Mouse (Mus musculus) urinary bladder, postnatal 14 days (tissue): ENCODE measurements at regions not wholly inside any gene's neighbourhood (a gene's known extent, or its start where the extent isn't known, plus 50 kb on each side); places are given as distances from the start of the nearest gene placed in this dataset.

Experiments used
- DNase-seq: peaks from one replicate; pipeline ENCODE4 v3.0.0; 2021; ENCODE audit warnings: low spot score

GRCm38 (mm10) chr2:74977828-74978227, 152.2 kb downstream of the Mtx2 start:
- no peak for DNase-seq

GRCm38 (mm10) chr2:74981856-74982255, 156.3 kb downstream of the Mtx2 start:
- DNase-seq: no peak

DNA sequence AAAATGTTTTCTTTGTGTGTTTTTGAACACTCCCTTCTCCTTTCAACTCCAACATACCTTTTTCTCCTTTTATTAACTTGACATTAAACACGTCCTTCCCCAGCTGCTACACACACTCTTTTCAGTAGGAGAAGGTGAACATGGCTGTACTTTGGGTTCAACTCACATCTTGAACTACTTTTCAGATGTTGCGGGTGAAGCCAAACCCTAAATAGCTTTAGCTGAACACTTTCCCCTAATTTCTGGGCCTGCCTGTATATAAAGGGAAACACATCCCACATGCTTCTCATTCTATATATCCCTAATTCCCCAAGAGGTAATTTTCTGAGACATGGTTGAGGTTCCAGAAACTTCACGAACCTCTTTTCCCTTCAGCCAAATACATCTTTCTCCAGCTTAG, 168.2 kb downstream of the Mtx2 start:
- no peak for DNase-seq

GRCm38 (mm10) chr2:74994998-74995397, 169.4 kb downstream of the Mtx2 start:
- DNase-seq: no peak

DNA sequence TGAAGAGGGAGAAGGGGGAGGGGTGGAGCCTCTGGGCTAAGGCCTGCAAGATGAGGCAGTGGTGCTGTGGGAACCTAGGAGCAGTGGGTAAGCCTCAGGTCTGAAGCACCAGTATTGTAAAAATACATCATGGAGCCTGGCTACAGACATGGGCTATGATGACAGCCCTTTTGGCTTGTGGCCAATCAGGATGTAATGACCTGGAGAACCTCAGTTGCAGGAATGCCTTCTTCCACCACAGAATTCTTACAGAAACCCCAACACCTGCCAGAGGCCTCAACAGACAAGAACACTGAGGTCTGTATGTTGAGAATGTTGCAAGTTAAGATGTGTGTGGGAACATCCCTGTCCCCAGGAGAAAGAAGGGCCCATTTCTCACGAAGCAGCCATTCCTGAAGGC, 172.1 kb downstream of the Mtx2 start:
- no peak for DNase-seq

DNA sequence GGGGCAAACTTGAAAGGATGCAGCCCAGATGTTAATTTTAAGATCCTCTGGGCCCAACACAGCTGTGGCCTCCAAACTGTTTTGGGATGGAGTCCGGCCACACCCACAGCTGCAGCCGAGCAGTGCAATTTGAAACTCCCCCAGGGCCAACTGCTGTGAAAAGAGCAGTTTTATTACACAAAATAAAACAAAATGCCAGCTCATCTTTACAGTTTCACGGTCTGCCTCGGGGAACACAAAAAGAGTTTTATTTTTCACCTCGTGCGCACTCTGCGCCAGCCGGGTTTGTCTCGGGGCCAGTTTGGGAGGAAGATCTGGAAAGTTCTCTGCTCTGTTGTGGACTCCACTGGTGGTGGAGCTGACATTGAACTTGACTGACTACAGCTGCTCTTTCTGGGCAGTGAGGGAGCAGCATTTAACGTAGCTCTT, 174.8 kb downstream of the Mtx2 start:
- peak; percentile 43 for DNase-seq

DNA sequence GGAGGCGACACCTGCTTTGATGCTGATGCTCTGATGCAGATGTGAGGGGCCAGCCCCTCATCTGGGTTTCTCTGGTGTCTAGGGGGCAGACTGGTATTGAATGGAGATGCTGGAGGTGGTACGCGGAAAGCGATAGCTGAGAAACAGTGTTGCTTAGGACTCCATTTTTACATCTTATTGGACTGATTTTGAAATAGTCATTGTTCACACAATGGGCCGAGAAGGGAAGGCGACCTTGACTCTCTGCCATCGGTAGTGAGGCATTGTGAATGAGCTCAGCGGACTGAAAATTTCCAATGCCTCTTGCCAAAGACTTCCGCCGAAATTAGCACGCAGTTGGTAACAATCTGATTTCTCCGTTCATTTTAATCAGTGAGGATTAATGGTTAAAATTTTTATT, 177.0 kb downstream of the Mtx2 start:
- DNase-seq: no peak

DNA sequence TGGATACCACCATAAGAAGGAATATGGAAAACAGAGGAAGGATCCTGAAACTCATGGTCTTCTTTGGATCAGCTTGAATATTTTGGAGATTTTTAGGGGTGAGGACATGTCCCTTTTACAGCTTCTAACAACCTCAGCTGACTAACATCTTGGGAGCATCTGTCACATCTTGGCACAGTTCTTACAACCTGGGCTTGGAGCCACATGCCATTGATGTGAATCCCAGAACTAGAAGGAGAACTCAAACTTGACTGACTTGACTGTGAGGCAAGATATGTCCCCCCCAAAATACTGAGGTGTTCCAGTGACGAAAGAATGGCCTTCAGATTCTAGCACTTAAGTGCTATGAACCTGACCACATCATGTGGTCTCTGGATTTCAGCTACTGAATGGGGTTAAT, 182.5 kb downstream of the Mtx2 start:
- DNase-seq: no peak

DNA sequence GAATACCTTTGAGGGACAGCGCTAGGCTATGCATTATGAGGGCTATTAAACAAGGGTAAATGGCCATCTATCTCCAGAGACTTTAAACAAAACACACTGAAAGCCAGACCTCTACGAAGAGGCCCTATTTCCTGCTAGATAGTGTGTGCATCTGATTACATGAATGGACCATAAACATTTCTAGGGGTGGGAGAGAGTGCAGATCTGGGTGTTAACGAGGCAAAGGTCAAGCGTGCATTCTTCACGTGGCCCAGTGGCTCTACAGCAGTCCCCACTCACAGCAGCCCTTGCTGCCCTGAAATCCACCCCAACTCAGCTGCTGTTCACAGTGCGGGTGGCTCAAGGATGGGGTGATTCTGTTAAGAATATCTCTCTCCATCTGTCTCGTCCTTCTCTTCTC, 185.0 kb downstream of the Mtx2 start:
- DNase-seq: no peak

- no peak for DNase-seq
These were observed 186.4 kb downstream of the Mtx2 start for GRCm38 (mm10) chr2:75012046-75012445.

GRCm38 (mm10) chr2:75014994-75015728, 189.6 kb downstream of the Mtx2 start:
- no peak for DNase-seq

DNA sequence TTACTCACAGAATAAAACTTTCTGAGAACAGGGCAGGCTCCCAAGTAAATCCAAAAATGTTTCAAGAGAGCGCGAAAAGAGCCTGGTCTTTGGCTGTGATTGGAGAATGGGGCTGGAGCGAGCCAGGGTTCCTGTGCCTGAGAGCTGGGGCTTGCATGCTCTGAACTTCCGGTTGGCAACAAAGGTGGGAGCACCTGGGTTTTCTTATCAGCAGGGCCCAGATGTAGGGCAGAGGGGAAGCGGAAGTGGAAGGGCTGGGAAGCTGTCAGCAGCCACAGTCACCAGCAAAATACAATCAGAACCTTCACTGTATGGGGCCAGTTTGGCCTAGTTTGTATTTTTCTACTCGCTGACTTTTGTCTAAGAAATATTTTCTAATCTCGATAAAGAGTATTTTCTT, 193.9 kb downstream of the Mtx2 start:
- DNase-seq: no peak

DNA sequence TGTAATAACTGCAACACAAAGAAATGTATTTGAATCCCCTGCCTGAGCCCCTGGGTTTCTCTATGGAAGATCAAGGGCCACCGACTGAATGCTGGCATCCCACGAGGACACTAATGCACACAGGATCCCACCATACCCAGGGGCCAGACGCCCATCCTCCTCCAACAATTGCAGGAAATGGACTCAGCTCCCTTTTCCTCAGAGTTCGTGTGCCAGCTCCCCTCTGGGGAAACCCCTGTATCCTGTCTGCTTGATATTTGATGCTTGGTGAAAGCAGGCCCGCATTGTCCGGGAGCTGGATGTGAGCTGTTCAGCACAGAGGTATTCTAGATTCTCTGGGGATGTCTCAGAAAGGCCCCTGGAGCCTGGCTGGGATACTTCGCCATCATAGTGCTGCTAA, 196.0 kb downstream of the Mtx2 start:
- DNase-seq: no peak

DNA sequence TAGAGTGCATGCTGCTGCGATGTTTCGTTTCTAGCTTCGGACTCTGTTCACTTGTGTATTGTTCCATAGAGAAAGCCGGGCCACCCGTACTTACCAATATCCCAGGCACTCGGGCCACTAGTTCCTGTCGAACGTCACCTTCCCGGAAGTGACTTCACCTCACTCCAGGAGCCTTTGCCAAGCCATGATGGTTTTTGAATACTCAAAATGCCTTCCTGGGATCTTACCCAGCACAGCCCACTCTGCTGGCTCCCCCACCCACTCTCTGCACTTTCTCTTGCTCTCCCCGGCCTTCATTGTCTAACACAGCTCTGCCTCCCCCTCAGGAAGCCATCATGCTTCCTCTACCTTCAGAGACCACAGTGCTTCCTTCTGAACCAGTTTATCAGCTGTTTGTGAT, 202.5 kb downstream of the Mtx2 start:
- DNase-seq: no peak

DNA sequence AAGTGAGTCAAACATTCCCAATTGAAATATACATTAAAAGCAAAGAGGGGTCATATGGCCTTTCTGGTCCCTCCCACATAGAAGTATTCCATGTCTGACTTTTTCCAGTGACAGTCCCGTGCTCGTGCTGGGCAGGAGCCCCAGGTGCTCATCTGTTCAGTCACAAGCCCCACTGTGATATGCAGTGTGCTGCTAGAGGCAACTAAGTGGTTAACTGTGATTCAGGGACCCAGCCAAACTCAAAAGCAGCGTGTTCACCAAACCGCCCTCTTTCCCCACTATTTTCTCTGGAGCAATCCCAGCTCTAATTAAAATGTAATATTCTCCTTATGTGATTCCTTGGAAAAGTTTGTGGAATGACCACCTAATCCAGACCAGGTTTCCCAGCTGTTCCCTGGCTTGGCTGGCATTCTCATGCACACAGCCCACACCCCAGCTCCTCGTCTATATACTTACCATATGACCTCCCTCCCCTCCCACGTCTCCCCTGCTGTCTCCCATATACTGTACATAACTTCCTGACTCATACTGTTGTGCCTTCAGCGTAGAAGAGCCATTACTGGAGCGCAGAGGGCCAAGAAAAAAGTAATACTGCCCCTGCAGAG, 203.6 kb downstream of the Mtx2 start:
- DNase-seq: no peak

- no peak for DNase-seq
These were observed 209.1 kb downstream of the Mtx2 start for GRCm38 (mm10) chr2:75034708-75035107.

DNA sequence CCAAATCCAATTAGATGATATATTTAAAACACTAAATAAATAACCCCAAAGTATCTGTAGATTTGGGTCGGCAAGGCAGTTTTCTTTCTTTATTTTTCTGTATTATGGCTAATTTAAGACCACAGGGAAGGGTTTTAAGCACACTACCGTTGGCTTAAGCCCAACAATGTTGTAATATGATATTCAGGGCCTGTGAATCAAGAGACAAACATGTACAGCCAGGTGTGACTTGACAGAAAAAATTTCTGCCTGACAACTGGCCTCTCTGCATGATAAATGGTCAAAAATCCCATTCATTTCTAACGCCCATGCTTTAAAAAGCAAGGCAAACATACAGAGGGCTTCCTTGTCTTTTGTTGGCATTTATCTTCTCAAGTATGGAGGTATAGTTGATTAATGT, 213.5 kb downstream of the Mtx2 start:
- DNase-seq: no peak

DNA sequence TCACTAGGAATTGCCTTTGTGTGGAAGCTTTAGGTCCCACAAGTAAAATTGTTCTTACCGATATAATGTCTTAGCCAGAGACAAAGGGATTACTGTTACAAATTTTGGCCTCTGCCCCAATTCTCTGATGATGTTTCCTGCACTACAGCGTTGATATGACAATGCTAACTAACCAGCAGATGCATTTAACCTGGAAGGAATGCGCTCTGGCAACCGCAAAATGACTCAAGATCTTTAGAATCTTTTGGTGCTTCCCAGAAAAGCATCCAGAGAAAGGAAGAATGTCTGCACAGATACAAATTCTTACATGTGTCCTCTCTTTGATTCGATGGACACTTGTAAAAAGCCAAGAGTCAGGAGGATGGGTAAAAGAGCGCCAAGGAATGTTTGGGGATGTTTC, 221.3 kb downstream of the Mtx2 start:
- no peak for DNase-seq

DNA sequence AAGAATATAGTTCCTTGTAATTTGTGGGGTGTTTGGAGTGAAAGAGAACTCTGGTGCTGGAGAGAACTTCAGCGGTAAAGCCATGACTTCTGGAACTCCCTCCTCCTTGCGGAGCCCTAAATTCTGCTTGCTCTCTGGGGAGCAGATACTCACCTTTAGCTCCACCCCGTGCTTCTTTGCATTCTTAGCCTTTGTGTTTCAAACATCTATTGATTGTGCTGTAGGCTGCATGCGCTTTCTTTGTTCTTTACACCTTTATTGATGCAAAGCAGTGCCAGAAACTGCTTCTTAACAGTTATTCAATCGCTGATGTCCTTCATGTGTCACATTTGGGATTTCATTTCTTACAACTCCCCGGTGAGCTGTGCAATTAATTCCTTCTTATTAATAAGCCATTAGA, 222.5 kb downstream of the Mtx2 start:
- DNase-seq: no peak

DNA sequence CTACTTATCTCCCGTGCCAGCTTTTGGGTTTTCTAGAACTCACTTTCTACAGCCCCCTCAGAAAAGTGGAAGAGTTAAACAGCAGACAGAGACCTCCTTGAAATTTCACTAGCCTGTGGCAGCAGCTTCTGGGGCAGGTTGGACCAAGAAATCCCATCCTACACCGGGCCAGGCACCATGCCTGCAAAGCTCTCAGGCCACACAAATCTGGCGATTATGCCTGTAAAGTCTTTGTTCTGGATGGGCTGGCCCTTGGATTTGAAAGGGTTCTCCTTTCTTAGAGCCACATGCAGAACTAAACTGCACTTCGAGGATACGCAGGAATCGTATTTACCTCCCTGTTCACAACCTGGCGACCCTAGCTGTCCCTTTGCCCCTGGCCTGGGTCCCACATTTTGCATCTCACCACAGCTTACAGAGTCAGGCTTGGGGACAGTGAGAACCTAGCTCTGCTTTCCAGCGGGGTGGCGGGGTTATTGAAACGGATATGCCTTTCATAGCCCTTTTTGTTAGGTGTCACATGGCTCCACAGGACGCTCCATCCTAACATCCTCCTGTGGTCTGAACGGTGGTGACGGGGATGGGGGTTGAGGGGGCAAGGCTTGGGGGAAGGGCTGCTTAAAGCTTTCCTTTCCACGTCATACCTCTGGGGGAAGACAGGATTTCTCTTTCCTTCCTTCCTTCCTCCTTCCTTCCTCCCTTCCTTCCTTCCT, 229.0 kb downstream of the Mtx2 start:
- DNase-seq: peak; percentile 12

- peak; percentile 53 for DNase-seq
These were observed 229.6 kb downstream of the Mtx2 start for GRCm38 (mm10) chr2:75055187-75055543.

- no peak for DNase-seq
These were observed 235.4 kb downstream of the Mtx2 start for GRCm38 (mm10) chr2:75061009-75061408.

- no peak for DNase-seq
These were observed 236.0 kb downstream of the Mtx2 start for GRCm38 (mm10) chr2:75061456-75062188.
